8 mouse cellular contexts compared by ENCODE assay signal in genomic region chr2:181594946-181595696, GRCm38 (mm10). TPM values are rescaled to one million over a fixed set of nuclear protein-coding genes. Genes with fewer than 3 reads are reported as not detected.
A peak's percentile ranks its signal among the peaks of the same experiment; 100 is the strongest.
DNase-seq lines count a peak whose midpoint lies in the region; ATAC-seq and TF ChIP-seq lines count a peak whose summit lies in the region.

No protein-coding gene starts in this region.

- no peak overlapping the region for H3K9ac ChIP-seq in midbrain, postnatal 0 days (replicated peaks; ENCODE audit: low read length, poor library complexity, severe bottlenecking)
- H3K9ac ChIP-seq in midbrain, embryonic 15.5 days, result no peak overlapping the region
- H3K9ac ChIP-seq in hindbrain, postnatal 0 days (replicated peaks; ENCODE audit: low read length), result no peak overlapping the region

- H3K27me3 ChIP-seq in heart, embryonic 10.5 days (ENCODE audit: insufficient read depth, poor library complexity, severe bottlenecking), result no peaks in the 10 kb centered on the region
- H3K27me3 ChIP-seq in midbrain, postnatal 0 days (ENCODE audit: insufficient read depth, low read length), result no peaks in the 10 kb centered on the region
- H3K27me3 ChIP-seq in midbrain, embryonic 15.5 days (replicated peaks), result no peaks in the 10 kb centered on the region
- H3K27me3 ChIP-seq in hindbrain, postnatal 0 days (ENCODE audit: insufficient read depth, low read length), result no peaks in the 10 kb centered on the region

- ATAC-seq in midbrain, postnatal 0 days (ENCODE audit: low FRiP score), result no peak
- ATAC-seq in midbrain, embryonic 15.5 days (replicated peaks), result no peak
- ATAC-seq in hindbrain, postnatal 0 days, result no peak

- WGBS in heart, embryonic 10.5 days, result 83% methylated on average over 4 of the region's 4 CpGs
- 57% methylated on average over 4 of the region's 4 CpGs for WGBS in midbrain, postnatal 0 days
- WGBS in midbrain, embryonic 15.5 days, result 79% methylated on average over 4 of the region's 4 CpGs
- 61% methylated on average over 4 of the region's 4 CpGs for WGBS in hindbrain, postnatal 0 days

- peak; percentile 89 for DNase-seq in heart, adult 11 months
- DNase-seq in heart, embryonic 10.5 days (ENCODE audit: low spot score), result no peak
- peak; percentile 76 for DNase-seq in midbrain, postnatal 0 days (ENCODE audit: low spot score)
- peak; percentile 82 for DNase-seq in adrenal gland, postnatal 10 days
- DNase-seq in hindbrain, postnatal 0 days (ENCODE audit: low spot score), result peak; percentile 79
- peak; percentile 58 for DNase-seq in thymus, postnatal 4 days
- no peak for DNase-seq in gastrocnemius, postnatal 10 days

- H3K36me3 ChIP-seq in heart, embryonic 10.5 days, result peaks cover 8% of the 10 kb centered on the region
- H3K36me3 ChIP-seq in midbrain, postnatal 0 days (ENCODE audit: insufficient read depth, low read length), result peaks cover 14% of the 10 kb centered on the region
- no peaks in the 10 kb centered on the region; the same call in 1 of the 2 replicates for H3K36me3 ChIP-seq in midbrain, embryonic 15.5 days (replicated peaks)
- H3K36me3 ChIP-seq in hindbrain, postnatal 0 days (ENCODE audit: insufficient read depth, low read length), result peaks cover 7% of the 10 kb centered on the region; the same call in 1 of the 2 replicates

- no peak overlapping the region for H3K27ac ChIP-seq in heart, embryonic 10.5 days
- H3K27ac ChIP-seq in midbrain, postnatal 0 days (ENCODE audit: low read depth, low read length), result no peak overlapping the region
- no peak overlapping the region for H3K27ac ChIP-seq in midbrain, embryonic 15.5 days
- no peak overlapping the region for H3K27ac ChIP-seq in hindbrain, postnatal 0 days

- peak; percentile 77 for TF ChIP-seq CTCF in midbrain, postnatal 0 days (IDR thresholded peaks at IDR 0.05)
- peak; percentile 76 for TF ChIP-seq CTCF in hindbrain, postnatal 0 days (IDR thresholded peaks at IDR 0.05; ENCODE audit: low read depth)

- H3K4me3 ChIP-seq in heart, embryonic 10.5 days, result no peak overlapping the region
- H3K4me3 ChIP-seq in midbrain, postnatal 0 days (ENCODE audit: low read depth, low read length), result no peak overlapping the region
- no peak overlapping the region for H3K4me3 ChIP-seq in midbrain, embryonic 15.5 days
- no peak overlapping the region for H3K4me3 ChIP-seq in hindbrain, postnatal 0 days (ENCODE audit: low read length)

- H3K9me3 ChIP-seq in heart, embryonic 10.5 days, result no peaks in the 10 kb centered on the region
- no peaks in the 10 kb centered on the region for H3K9me3 ChIP-seq in midbrain, postnatal 0 days (ENCODE audit: low read length)
- H3K9me3 ChIP-seq in midbrain, embryonic 15.5 days, result no peaks in the 10 kb centered on the region
- no peaks in the 10 kb centered on the region for H3K9me3 ChIP-seq in hindbrain, postnatal 0 days (ENCODE audit: low read length)

- H3K4me2 ChIP-seq in midbrain, postnatal 0 days (ENCODE audit: low read depth, low read length, poor library complexity, severe bottlenecking), result no peak overlapping the region
- H3K4me2 ChIP-seq in midbrain, embryonic 15.5 days, result no peak overlapping the region
- H3K4me2 ChIP-seq in hindbrain, postnatal 0 days (ENCODE audit: low read depth, low read length), result no peak overlapping the region

- peaks cover 42% of the 10 kb centered on the region for H3K4me1 ChIP-seq in heart, embryonic 10.5 days
- H3K4me1 ChIP-seq in midbrain, postnatal 0 days (ENCODE audit: insufficient read depth, low read length), result peaks cover 17% of the 10 kb centered on the region
- peaks cover 52% of the 10 kb centered on the region for H3K4me1 ChIP-seq in midbrain, embryonic 15.5 days
- peaks cover 19% of the 10 kb centered on the region for H3K4me1 ChIP-seq in hindbrain, postnatal 0 days (ENCODE audit: insufficient read depth, low read length)

RNA-seq across cellular contexts. Expression of gene Zfp512b, which starts 2.5 kb away (rescaled TPM):
- 36.0 and 37.0 TPM in 2 replicates for polyA plus RNA-seq in heart, embryonic 10.5 days (2016; fragmentation: Nextera tagmentation; extraction: Ambion mirVana)
- 60.0 and 85.1 TPM in 2 replicates for total RNA-seq in midbrain, postnatal 0 days (2014; rRNA removed)
- 81.1 and 99.7 TPM in 2 replicates for polyA plus RNA-seq in midbrain, postnatal 0 days (2015; fragmentation: Nextera tagmentation; extraction: Ambion mirVana)
- polyA plus RNA-seq in midbrain, embryonic 15.5 days (2015; fragmentation: Nextera tagmentation; extraction: Ambion mirVana), result 97.1 and 111 TPM in 2 replicates
- total RNA-seq in adrenal gland, postnatal 10 days (2021), result 10 to 100 TPM; 52.5 to 92.4 TPM
- 66.2 and 75.8 TPM in 2 replicates for total RNA-seq in hindbrain, postnatal 0 days (2014; rRNA removed)
- polyA plus RNA-seq in hindbrain, postnatal 0 days (2015; fragmentation: Nextera tagmentation; extraction: Ambion mirVana), result 70.3 and 74.6 TPM in 2 replicates
- 10 to 100 TPM; 28.4 to 32.4 TPM for total RNA-seq in gastrocnemius, postnatal 10 days (2021)

RNA-seq across cellular contexts. Expression of gene Prpf6, which starts 3.5 kb away (rescaled TPM):
- polyA plus RNA-seq in heart, embryonic 10.5 days (2016; fragmentation: Nextera tagmentation; extraction: Ambion mirVana), result 56.1 and 62.9 TPM in 2 replicates
- 34.4 and 39.3 TPM in 2 replicates for total RNA-seq in midbrain, postnatal 0 days (2014; rRNA removed)
- 40.5 and 40.6 TPM in 2 replicates for polyA plus RNA-seq in midbrain, postnatal 0 days (2015; fragmentation: Nextera tagmentation; extraction: Ambion mirVana)
- polyA plus RNA-seq in midbrain, embryonic 15.5 days (2015; fragmentation: Nextera tagmentation; extraction: Ambion mirVana), result 68.4 and 69.0 TPM in 2 replicates
- 10 to 100 TPM; 51.4 to 58.3 TPM for total RNA-seq in adrenal gland, postnatal 10 days (2021)
- 29.9 and 32.3 TPM in 2 replicates for total RNA-seq in hindbrain, postnatal 0 days (2014; rRNA removed)
- polyA plus RNA-seq in hindbrain, postnatal 0 days (2015; fragmentation: Nextera tagmentation; extraction: Ambion mirVana), result 39.8 and 42.4 TPM in 2 replicates
- total RNA-seq in gastrocnemius, postnatal 10 days (2021), result 10 to 100 TPM; 26.7 to 33.4 TPM

RNA-seq across cellular contexts. Expression of gene Samd10, which starts 3.9 kb away (rescaled TPM):
- 15.0 and 16.6 TPM in 2 replicates for polyA plus RNA-seq in heart, embryonic 10.5 days (2016; fragmentation: Nextera tagmentation; extraction: Ambion mirVana)
- total RNA-seq in midbrain, postnatal 0 days (2014; rRNA removed), result 140 and 142 TPM in 2 replicates
- polyA plus RNA-seq in midbrain, postnatal 0 days (2015; fragmentation: Nextera tagmentation; extraction: Ambion mirVana), result 174 and 179 TPM in 2 replicates
- polyA plus RNA-seq in midbrain, embryonic 15.5 days (2015; fragmentation: Nextera tagmentation; extraction: Ambion mirVana), result 232 and 239 TPM in 2 replicates
- total RNA-seq in adrenal gland, postnatal 10 days (2021), result 10 to 100 TPM in 1 of 2 experiments, 1 to 10 TPM in 1; 10.0 to 11.7 TPM
- 110 and 144 TPM in 2 replicates for total RNA-seq in hindbrain, postnatal 0 days (2014; rRNA removed)
- 124 and 138 TPM in 2 replicates for polyA plus RNA-seq in hindbrain, postnatal 0 days (2015; fragmentation: Nextera tagmentation; extraction: Ambion mirVana)
- total RNA-seq in gastrocnemius, postnatal 10 days (2021), result 1 to 10 TPM in 1 of 2 experiments, under 1 TPM in 1; 0.85 to 1.2 TPM

RNA-seq across cellular contexts. Expression of gene Uckl1, which starts 10.4 kb away (rescaled TPM):
- polyA plus RNA-seq in heart, embryonic 10.5 days (2016; fragmentation: Nextera tagmentation; extraction: Ambion mirVana), result 67.3 and 83.6 TPM in 2 replicates
- total RNA-seq in midbrain, postnatal 0 days (2014; rRNA removed), result 49.8 and 63.9 TPM in 2 replicates
- 45.2 and 52.7 TPM in 2 replicates for polyA plus RNA-seq in midbrain, postnatal 0 days (2015; fragmentation: Nextera tagmentation; extraction: Ambion mirVana)
- polyA plus RNA-seq in midbrain, embryonic 15.5 days (2015; fragmentation: Nextera tagmentation; extraction: Ambion mirVana), result 77.2 and 81.8 TPM in 2 replicates
- 10 to 100 TPM; 55.1 to 86.5 TPM for total RNA-seq in adrenal gland, postnatal 10 days (2021)
- 49.9 and 58.2 TPM in 2 replicates for total RNA-seq in hindbrain, postnatal 0 days (2014; rRNA removed)
- 36.5 and 38.1 TPM in 2 replicates for polyA plus RNA-seq in hindbrain, postnatal 0 days (2015; fragmentation: Nextera tagmentation; extraction: Ambion mirVana)
- 10 to 100 TPM; 36.5 to 43.5 TPM for total RNA-seq in gastrocnemius, postnatal 10 days (2021)

Comparison
In these comparisons a context has a peak if more than half of its experiments do, and no peak if none do; other contexts are left out.
1. DNase-seq: peak in heart, adult 11 months (single experiment), midbrain, postnatal 0 days (single experiment), adrenal gland, postnatal 10 days (single experiment), hindbrain, postnatal 0 days (single experiment) and thymus, postnatal 4 days (single experiment); none in heart, embryonic 10.5 days (single experiment) and gastrocnemius, postnatal 10 days (single experiment).
2. RNA of gene Samd10, which starts 3.9 kb away (total RNA-seq): 140 to 142 TPM in midbrain, postnatal 0 days, 110 to 144 TPM in hindbrain, postnatal 0 days and 10.0 to 11.7 TPM in adrenal gland, postnatal 10 days; 0.85 to 1.2 TPM in gastrocnemius, postnatal 10 days; every median in the first group is over 4 times any median in the second.